Mouse (Mus musculus): ENCODE measurements around the gene Slc22a16.
A peak's percentile ranks its signal among the peaks of the same experiment; 100 is the strongest.

The Slc22a16 gene

GRCm38 (mm10) chr10:40604706-40605394 lies 34.7 kb downstream of the Slc22a16 start:
- DNase-seq (ENCODE audit: low spot score in 2 of 2) = no peak

GRCm38 (mm10) chr10:40617973-40618372 lies 47.8 kb downstream of the Slc22a16 start:
- DNase-seq (ENCODE audit: low spot score in 2 of 2) = no peak

- DNase-seq (ENCODE audit: low spot score in 2 of 2) = no peak
Observed at GRCm38 (mm10) chr10:40619760-40620159, 49.6 kb downstream of the Slc22a16 start.

- DNase-seq (ENCODE audit: low spot score in 2 of 2) = peak; percentile 37 to 72
Observed at GRCm38 (mm10) chr10:40629140-40629539, 59.0 kb downstream of the Slc22a16 start.

GRCm38 (mm10) chr10:40629656-40630311 lies 59.6 kb downstream of the Slc22a16 start, which contains the start of gene Ddo:
Ddo (plus strand) TSS chr10:40630011.
- peak in 1 of 2 experiments; percentile 24 for DNase-seq (ENCODE audit: low spot score in 2 of 2)

GRCm38 (mm10) chr10:40630457-40630856 lies 60.3 kb downstream of the Slc22a16 start:
- peak in 1 of 2 experiments; percentile 47 for DNase-seq (ENCODE audit: low spot score in 2 of 2)

- DNase-seq (ENCODE audit: low spot score in 2 of 2) = peak in 1 of 2 experiments; percentile 21
Observed at GRCm38 (mm10) chr10:40630961-40631360, 60.8 kb downstream of the Slc22a16 start.

- no peak for DNase-seq (ENCODE audit: low spot score in 2 of 2)
Observed at GRCm38 (mm10) chr10:40632087-40632486, 62.0 kb downstream of the Slc22a16 start.

- DNase-seq (ENCODE audit: low spot score in 2 of 2) = no peak
Observed at GRCm38 (mm10) chr10:40637331-40637730, 67.2 kb downstream of the Slc22a16 start.

- DNase-seq (ENCODE audit: low spot score in 2 of 2) = no peak
Observed at GRCm38 (mm10) chr10:40638276-40638675, 68.1 kb downstream of the Slc22a16 start.

GRCm38 (mm10) chr10:40638823-40639819 lies 69.0 kb downstream of the Slc22a16 start:
- no peak for DNase-seq (ENCODE audit: low spot score in 2 of 2)

- no peak for DNase-seq (ENCODE audit: low spot score in 2 of 2)
Observed at GRCm38 (mm10) chr10:40640406-40640805, 70.3 kb downstream of the Slc22a16 start.

- DNase-seq (ENCODE audit: low spot score in 2 of 2) = no peak
Observed at GRCm38 (mm10) chr10:40641901-40642300, 71.8 kb downstream of the Slc22a16 start.

GRCm38 (mm10) chr10:40643126-40643525 lies 73.0 kb downstream of the Slc22a16 start:
- no peak for DNase-seq (ENCODE audit: low spot score in 2 of 2)

GRCm38 (mm10) chr10:40644456-40644855 lies 74.3 kb downstream of the Slc22a16 start:
- no peak for DNase-seq (ENCODE audit: low spot score in 2 of 2)

GRCm38 (mm10) chr10:40645346-40645745 lies 75.2 kb downstream of the Slc22a16 start:
- DNase-seq (ENCODE audit: low spot score in 2 of 2) = no peak

- no peak for DNase-seq (ENCODE audit: low spot score in 2 of 2)
Observed at GRCm38 (mm10) chr10:40648776-40649175, 78.6 kb downstream of the Slc22a16 start.

GRCm38 (mm10) chr10:40649634-40650033 lies 79.5 kb downstream of the Slc22a16 start:
- DNase-seq (ENCODE audit: low spot score in 2 of 2) = no peak

- no peak for DNase-seq (ENCODE audit: low spot score in 2 of 2)
Observed at GRCm38 (mm10) chr10:40651676-40652075, 81.5 kb downstream of the Slc22a16 start.

All from spleen, postnatal 4 days (tissue).